Mouse (Mus musculus) erythroblast, embryonic 14.5 days (primary cell): ENCODE measurements around the gene Ccdc15.

Experiments used
- GATA1 ChIP-seq: IDR thresholded peaks from 2 replicates; pipeline ENCODE4 v1.6.1; 2012; ENCODE audit warnings: low read length, inconsistent platforms, mixed read lengths
- TAL1 ChIP-seq: IDR thresholded peaks from 3 replicates; pipeline ENCODE4 v1.6.1; 2012; ENCODE audit warnings: low read length, inconsistent platforms, mixed read lengths

- TF ChIP-seq TAL1 (no peak), GATA1 (no peak)
Observed at GRCm38 (mm10) chr9:37392071-37392470, 43.8 kb upstream of the Ccdc15 start.
